Mouse (Mus musculus) neutrophil, adult 59 days (primary cell): ENCODE data around the gene Ankrd13b. TPM values are rescaled to one million over a fixed set of nuclear protein-coding genes. Genes with fewer than 3 reads are reported as not detected.

Experiments
- total RNA-seq, 2 experiments: library from RNA; stranded (reverse); gene quantifications; 1 replicate in 1 of 2; 2 replicates in 1 of 2; pipeline ENCODE4 v1.2.4; 2023

The Ankrd13b gene
- total RNA-seq, result 1 to 10 TPM; 2.0 to 2.6 TPM

GRCm38 (mm10) chr11:77489591-77490235 is at the start of gene Ankrd13b:
Gene Ankrd13b, minus strand, starts transcription at chr11:77489678.

GRCm38 (mm10) chr11:77519043-77519442 is 29.6 kb upstream of the Ankrd13b start, which contains the start of gene Gm10392:
Gene Gm10392, minus strand, starts transcription at chr11:77519198.

GRCm38 (mm10) chr11:77515637-77516552 is 26.4 kb upstream of the Ankrd13b start, which contains the start of gene Trp53i13:
Gene Trp53i13, minus strand, starts transcription at chr11:77515980.

GRCm38 (mm10) chr11:77514832-77515636 is 25.6 kb upstream of the Ankrd13b start, which contains the start of gene Abhd15:
Gene Abhd15, plus strand, starts transcription at chr11:77515121.

GRCm38 (mm10) chr11:77493512-77494343 is 4.2 kb upstream of the Ankrd13b start, which contains the start of gene Git1:
Gene Git1, plus strand, starts transcription at chr11:77493562.

GRCm38 (mm10) chr11:77462283-77463100 is 27.0 kb downstream of the Ankrd13b start, which contains the start of gene Coro6:
Gene Coro6, plus strand, starts transcription at chr11:77462411.

Other genes starting within 250 kb of the Ankrd13b start
- gene Coro6, start 27.3 kb downstream of the Ankrd13b start, total RNA-seq, result under 1 TPM; 0.16 to 0.20 TPM
- 10 to 100 TPM; 26.2 to 30.8 TPM for gene Git1, start 3.9 kb upstream of the Ankrd13b start, total RNA-seq
- 10 to 100 TPM; 10.3 to 16.9 TPM for gene Abhd15, start 25.4 kb upstream of the Ankrd13b start, total RNA-seq
- 10 to 100 TPM in 1 of 2 experiments, 1 to 10 TPM in 1; 9.1 to 10.1 TPM for gene Trp53i13, start 26.3 kb upstream of the Ankrd13b start, total RNA-seq
- gene Gm10392, start 29.5 kb upstream of the Ankrd13b start, total RNA-seq, result 1 to 10 TPM; 1.4 to 1.5 TPM
- gene Taok1, start 118.1 kb upstream of the Ankrd13b start, total RNA-seq, result 10 to 100 TPM; 38.5 to 40.1 TPM
- 10 to 100 TPM; 78.3 to 87.0 TPM for gene Nufip2, start 196.5 kb upstream of the Ankrd13b start, total RNA-seq
- not detected for gene Cryba1, start 235.6 kb upstream of the Ankrd13b start, total RNA-seq